Mouse (Mus musculus) Patski (cell line): ENCODE results near the gene BC107364. TPM values are rescaled to one million over a fixed set of nuclear protein-coding genes. Genes with fewer than 3 reads are reported as not detected.
"Not testable (repeated sequence)": the region's sequence is repeated elsewhere in the genome, so short reads cannot be mapped to it uniquely, and the experiment has no call there.

Source experiments
- ATAC-seq: fragments of 100-300 bp; one replicate; pipeline ENCODE4 v1.8.0; 2021
- CTCF ChIA-PET: fragments of 350-600 bp; sonication (Branson Sonifier 250); formaldehyde crosslinking; loops from one replicate; lab custom pipeline; 2022; ENCODE audit warnings: inconsistent platforms; lab: Charles Lee
- POLR2A ChIA-PET: fragments of 350-600 bp; sonication (Branson Sonifier 250); formaldehyde crosslinking; loops from one replicate; lab custom pipeline; 2022; ENCODE audit warnings: antibody characterized with exemption, inconsistent platforms; lab: Charles Lee
- DNase-seq: peaks from one replicate; pipeline ENCODE4 v3.0.0-alpha.2; 2011; ENCODE audit warnings: low read depth, low spot score
- H3K27me3 ChIP-seq: fragments of 371-371 bp; one replicate; pipeline ENCODE4 v1.5.1; 2021
- CTCF ChIP-seq: fragments of 100-300 bp; IDR thresholded peaks from one replicate; pipeline ENCODE4 v1.5.1; 2021
- in situ Hi-C: fragments of 300-500 bp; cut with MboI; formaldehyde crosslinking; loops from 3 replicates; pipeline ENCODE4 v1.11.1; 2018; ENCODE audit warnings: low pct_unique_long_range_greater_than_20kb, mixed read lengths
- polyA plus RNA-seq: library from polyadenylated mRNA; unstranded; gene quantifications from one replicate; pipeline ENCODE4 v1.2.3, GENCODE M21; 2021

The BC107364 gene
- polyA plus RNA-seq, 1 experiment from 2014 or later: not detected

GRCm38 (mm10) chr3:96411821-96412220, 40.3 kb downstream of the BC107364 start:
- ATAC-seq (no peak), DNase-seq (no peak)
- TF ChIP-seq CTCF: no peak
- H3K27me3 ChIP-seq: no peaks in the 10 kb centered on the region
- POLR2A ChIA-PET: interaction anchor here (0.6 kb wide), 1 partner anchor 31 kb away, joined by 5 read pairs; no protein-coding TSS in a partner anchor
- in situ Hi-C loops: no loop called here
- CTCF ChIA-PET: interaction anchor here (0.9 to 1.8 kb wide), 3 partner anchors 9 to 14 kb away, joined by 3 to 4 read pairs (median 3); no protein-coding TSS in a partner anchor

GRCm38 (mm10) chr3:96410966-96411365, 41.1 kb downstream of the BC107364 start:
- ChIA-PET CTCF (interaction anchor here (0.9 to 1.8 kb wide), 3 partner anchors 8 to 15 kb away, joined by 3 to 4 read pairs (median 3); no protein-coding TSS in a partner anchor), POLR2A (no interaction called here)
- in situ Hi-C loops: no loop called here
- H3K27me3 ChIP-seq: no peaks in the 10 kb centered on the region
- no peak for DNase-seq
- TF ChIP-seq CTCF: peak; percentile 66
- ATAC-seq: no peak

GRCm38 (mm10) chr3:96409701-96410246, 42.3 kb downstream of the BC107364 start:
- ChIA-PET POLR2A (no interaction called here), CTCF (interaction anchor here (0.8 to 1.8 kb wide), 4 partner anchors 14 to 84 kb away, joined by 3 to 4 read pairs (median 3); no protein-coding TSS in a partner anchor)
- DNase-seq: no peak
- no peak for TF ChIP-seq CTCF
- in situ Hi-C loops: loop anchor here (10.0 kb wide), 1 partner anchor 85 kb away; no protein-coding TSS in a partner anchor
- no peaks in the 10 kb centered on the region for H3K27me3 ChIP-seq
- ATAC-seq: no peak

- CTCF ChIA-PET, H3K27me3 ChIP-seq: not testable (repeated sequence)
- in situ Hi-C loops: loop anchor here (10.0 kb wide), 1 partner anchor 83 kb away; no protein-coding TSS in a partner anchor
Observed at GRCm38 (mm10) chr3:96408111-96408510, 44.0 kb downstream of the BC107364 start.

GRCm38 (mm10) chr3:96405541-96406503, 46.3 kb downstream of the BC107364 start:
- DNase-seq: no peak

More at GRCm38 (mm10) chr3:96408111-96408510, 44.0 kb downstream of the BC107364 start:
- DNase-seq, POLR2A ChIA-PET, ATAC-seq: not testable (repeated sequence)

GRCm38 (mm10) chr3:96405004-96405403, 47.1 kb downstream of the BC107364 start:
- CTCF ChIA-PET: no interaction called here
- in situ Hi-C loops: loop anchor here (10.0 kb wide), 1 partner anchor 80 kb away; no protein-coding TSS in a partner anchor
- POLR2A ChIA-PET: no interaction called here
- H3K27me3 ChIP-seq: no peaks in the 10 kb centered on the region
- no peak for ATAC-seq
- no peak for DNase-seq
- TF ChIP-seq CTCF: no peak

More at GRCm38 (mm10) chr3:96405541-96406503, 46.3 kb downstream of the BC107364 start:
- no peaks in the 10 kb centered on the region for H3K27me3 ChIP-seq
- TF ChIP-seq CTCF: no peak
- ChIA-PET CTCF (no interaction called here), POLR2A (no interaction called here)
- in situ Hi-C loops: loop anchor here (10.0 kb wide), 1 partner anchor 81 kb away; no protein-coding TSS in a partner anchor
- ATAC-seq: no peak

GRCm38 (mm10) chr3:96404450-96404849, 47.7 kb downstream of the BC107364 start:
- CTCF ChIA-PET: no interaction called here
- in situ Hi-C loops: loop anchor here (10.0 kb wide), 1 partner anchor 80 kb away; no protein-coding TSS in a partner anchor
- no peak for TF ChIP-seq CTCF
- H3K27me3 ChIP-seq: no peaks in the 10 kb centered on the region
- no peak for ATAC-seq
- POLR2A ChIA-PET: no interaction called here
- DNase-seq: no peak

GRCm38 (mm10) chr3:96403016-96403415, 49.1 kb downstream of the BC107364 start:
- ChIA-PET CTCF (interaction anchor here (1.0 to 1.2 kb wide), 3 partner anchors 8 to 76 kb away, joined by 3 to 4 read pairs (median 3); no protein-coding TSS in a partner anchor), POLR2A (no interaction called here)
- H3K27me3 ChIP-seq: no peaks in the 10 kb centered on the region
- peak; percentile 69 for TF ChIP-seq CTCF
- no peak for DNase-seq
- in situ Hi-C loops: loop anchor here (10.0 kb wide), 1 partner anchor 78 kb away; no protein-coding TSS in a partner anchor
- no peak for ATAC-seq

- ChIA-PET CTCF (interaction anchor here (1.1 to 1.2 kb wide), 2 partner anchors 9 to 39 kb away, joined by 3 read pairs; no protein-coding TSS in a partner anchor), POLR2A (no interaction called here)
- no peak for DNase-seq
- peak; percentile 72 for TF ChIP-seq CTCF
- H3K27me3 ChIP-seq: no peaks in the 10 kb centered on the region
- peak; percentile 40 for ATAC-seq
- in situ Hi-C loops: loop anchor here (10.0 kb wide), 1 partner anchor 77 kb away; no protein-coding TSS in a partner anchor
Observed at GRCm38 (mm10) chr3:96401832-96402501, 50.1 kb downstream of the BC107364 start.
